Mouse (Mus musculus) limb, embryonic 12.5 days (tissue): Measurements from ENCODE around the gene Gm10139. TPM values are rescaled to one million over a fixed set of nuclear protein-coding genes. Genes with fewer than 3 reads are reported as not detected.
"Not testable (repeated sequence)": the region's sequence is repeated elsewhere in the genome, so short reads cannot be mapped to it uniquely, and the experiment has no call there.

ENCODE experiments used
- ATAC-seq: fragments of 200-750 bp; cut with Nextera tagmentation; 2 replicates; pipeline ENCODE4 v1.8.0; 2017; ENCODE audit warnings: low read depth, moderate TSS enrichment; ENCODE audit not compliant: insufficient number of reproducible peaks, insufficient read depth, low FRiP score, low TSS enrichment
- H3K27ac ChIP-seq: fragments of 300-500 bp; sonication (generic); 2 replicates; pipeline ENCODE4 v1.5.1; 2016; ENCODE audit warnings: mild to moderate bottlenecking, moderate library complexity
- H3K27me3 ChIP-seq: fragments of 300-500 bp; sonication (generic); 2 replicates; pipeline ENCODE4 v1.6.1; 2016; ENCODE audit warnings: mild to moderate bottlenecking, moderate library complexity
- H3K36me3 ChIP-seq: fragments of 300-500 bp; sonication (generic); 2 replicates; pipeline ENCODE4 v1.6.1; 2016; ENCODE audit warnings: mild to moderate bottlenecking, moderate library complexity
- H3K4me1 ChIP-seq: fragments of 300-500 bp; sonication (generic); replicated peaks from 2 replicates; pipeline ENCODE4 v1.6.1; 2016
- H3K4me2 ChIP-seq: fragments of 300-500 bp; sonication (generic); 2 replicates; pipeline ENCODE4 v1.6.1; 2016; ENCODE audit warnings: mild to moderate bottlenecking, moderate library complexity
- H3K4me3 ChIP-seq: fragments of 300-500 bp; sonication (generic); replicated peaks from 2 replicates; pipeline ENCODE4 v1.5.1; 2016; ENCODE audit warnings: mild to moderate bottlenecking
- H3K9ac ChIP-seq: fragments of 300-500 bp; sonication (generic); replicated peaks from 2 replicates; pipeline ENCODE4 v1.6.1; 2016; ENCODE audit warnings: mild to moderate bottlenecking, moderate library complexity
- H3K9me3 ChIP-seq: fragments of 300-500 bp; sonication (generic); 2 replicates; pipeline ENCODE4 v1.6.1; 2016; ENCODE audit warnings: mild to moderate bottlenecking, moderate library complexity
- WGBS: fragments of 180-500 bp; shearing (Covaris S2); methylation state at CpG from one replicate; pipeline ENCODE4 v1.1.7; 2016; 5-methylcytosine and 5-hydroxymethylcytosine counted together
- polyA plus RNA-seq: library from polyadenylated mRNA; unstranded; fragments of >200 nt; fragmentation: Nextera tagmentation; extraction: Ambion mirVana; gene quantifications from 2 replicates; pipeline ENCODE4 v1.2.1, GENCODE M21; 2016

Gene Gm10139
- polyA plus RNA-seq, result not detected in 2 replicates

- not testable (repeated sequence) for H3K9me3 ChIP-seq, H3K4me2 ChIP-seq, H3K27ac ChIP-seq, H3K9ac ChIP-seq, H3K27me3 ChIP-seq, H3K36me3 ChIP-seq, H3K4me1 ChIP-seq, H3K4me3 ChIP-seq, ATAC-seq
- 63% methylated on average over 1 of the region's 3 CpGs for WGBS
These were observed at the start of gene Gm10139 for GRCm38 (mm10) chr13:65512378-65512777. Gm10139 (plus strand) TSS chr13:65512678.

GRCm38 (mm10) chr13:65557636-65558035, 45.2 kb downstream of the Gm10139 start:
- not testable (repeated sequence) for H3K36me3 ChIP-seq, H3K4me2 ChIP-seq, H3K27ac ChIP-seq, H3K27me3 ChIP-seq, H3K4me1 ChIP-seq, H3K9ac ChIP-seq, ATAC-seq, H3K4me3 ChIP-seq
- H3K9me3 ChIP-seq, result peaks cover 12% of the 10 kb centered on the region
- 79% methylated on average over 4 of the region's 4 CpGs for WGBS

Other genes starting within 250 kb of the Gm10139 start
- 19.4 and 20.5 TPM in 2 replicates for gene Zfp369, start 233.9 kb upstream of the Gm10139 start, polyA plus RNA-seq